Mouse (Mus musculus): ENCODE results near the gene Umps. TPM values are rescaled to one million over a fixed set of nuclear protein-coding genes. Genes with fewer than 3 reads are reported as not detected.

The Umps gene
- polyA plus RNA-seq, 1 experiment from 2014 or later: 32.9 TPM

DNA sequence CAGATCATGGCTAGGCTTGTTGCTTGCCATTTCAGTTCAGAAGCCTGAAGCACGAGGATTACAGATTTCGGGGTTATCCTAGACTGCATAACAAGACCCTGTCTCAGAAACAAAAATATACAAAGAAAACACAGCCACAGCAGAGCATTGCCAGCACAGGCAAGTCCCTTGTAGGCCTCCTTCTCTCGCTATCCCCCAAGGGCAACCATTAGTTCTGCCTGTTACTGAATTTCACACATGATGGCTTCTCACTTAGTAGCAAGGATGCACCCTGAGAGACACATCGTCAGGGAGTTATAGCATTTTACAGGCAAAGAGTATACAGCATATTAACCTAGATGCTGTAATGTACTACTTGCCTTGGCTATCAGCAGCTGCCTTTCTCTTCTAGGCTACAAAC lies 58.6 kb downstream of the Umps start:
- WGBS: 78% methylated on average over 4 of the region's 4 CpGs
- ATAC-seq (ENCODE audit: extremely low read depth, insufficient number of reproducible peaks, low FRiP score, low TSS enrichment): no peak
- Histone ChIP-seq H3K9me3 (no peaks in the 10 kb centered on the region), H3K36me3 (peaks cover 64% of the 10 kb centered on the region), H3K27ac (replicated peaks) (no peak overlapping the region), H3K9ac (no peak overlapping the region), H3K4me1 (peaks cover 19% of the 10 kb centered on the region), H3K4me3 (no peak overlapping the region), H3K27me3 (replicated peaks) (no peaks in the 10 kb centered on the region), H3K4me2 (no peak overlapping the region)

Other genes with a start within 250 kb of the Umps start
- 0.09 and 0.13 TPM in 2 replicates for gene Muc13, start 173.0 kb downstream of the Umps start, polyA plus RNA-seq (2015; fragmentation: Nextera tagmentation; extraction: Ambion mirVana)
- 37.6 and 49.0 TPM in 2 replicates for gene Itgb5, start 137.4 kb downstream of the Umps start, polyA plus RNA-seq (2015; fragmentation: Nextera tagmentation; extraction: Ambion mirVana)